Mouse (Mus musculus): ENCODE measurements around the gene Zfp422.

The Zfp422 gene

DNA sequence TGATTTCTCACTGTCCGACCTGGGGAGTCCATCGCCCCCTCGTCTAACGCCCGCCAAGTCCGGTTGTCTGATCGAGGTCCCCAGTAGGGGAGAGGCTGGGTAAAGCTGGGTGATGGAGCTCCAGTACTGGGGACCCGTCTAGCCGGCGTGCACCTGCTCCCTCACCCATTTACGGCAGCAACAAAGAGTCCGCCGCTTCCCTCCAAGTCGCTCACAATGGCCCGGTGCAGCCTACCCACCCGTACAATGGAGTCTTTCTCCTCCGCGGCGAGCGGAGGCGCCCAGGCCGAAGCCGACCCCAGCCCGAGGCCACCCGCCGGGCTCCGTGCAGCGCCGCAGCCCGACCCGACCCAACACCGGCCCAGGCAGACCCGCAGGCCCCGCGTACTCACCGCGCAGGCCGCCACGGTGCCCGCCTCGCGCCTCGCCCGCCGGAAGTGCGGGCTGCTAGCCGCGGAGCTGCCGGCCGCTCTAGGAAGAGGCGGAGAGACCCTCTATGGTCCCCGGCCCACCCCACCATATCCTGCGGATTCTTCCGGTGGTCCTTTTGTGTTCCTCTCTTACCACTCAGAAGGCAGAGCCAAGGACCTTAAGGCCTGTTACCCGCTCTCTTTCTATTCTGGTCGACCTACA lies at the start of gene Zfp422:
Gene Zfp422 (minus strand): TSS at position 461 of the 633 bp plus-strand sequence.
- DNase-seq (ENCODE audit: low read depth, low spot score): peak; percentile 66

DNA sequence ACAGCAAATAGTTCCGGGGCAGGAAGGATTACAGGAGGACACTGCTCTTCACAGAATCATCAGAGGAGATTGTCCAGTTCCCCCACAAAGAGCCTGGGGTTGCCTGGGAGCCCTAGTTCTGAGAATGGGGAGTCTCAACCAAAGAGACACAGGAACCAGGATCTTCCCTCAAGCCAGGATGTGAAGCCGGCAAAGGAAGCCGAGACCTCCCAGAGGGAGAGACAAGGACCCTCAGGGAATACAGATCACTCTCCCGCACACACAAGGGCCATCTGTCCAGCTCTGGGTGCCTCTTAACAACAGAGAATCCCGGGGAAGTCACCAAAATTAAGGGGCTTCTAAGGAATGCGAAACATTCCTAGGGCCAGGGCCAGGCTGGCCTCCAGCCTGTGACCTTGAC lies 48.5 kb upstream of the Zfp422 start:
- DNase-seq (ENCODE audit: low read depth, low spot score): no peak

DNA sequence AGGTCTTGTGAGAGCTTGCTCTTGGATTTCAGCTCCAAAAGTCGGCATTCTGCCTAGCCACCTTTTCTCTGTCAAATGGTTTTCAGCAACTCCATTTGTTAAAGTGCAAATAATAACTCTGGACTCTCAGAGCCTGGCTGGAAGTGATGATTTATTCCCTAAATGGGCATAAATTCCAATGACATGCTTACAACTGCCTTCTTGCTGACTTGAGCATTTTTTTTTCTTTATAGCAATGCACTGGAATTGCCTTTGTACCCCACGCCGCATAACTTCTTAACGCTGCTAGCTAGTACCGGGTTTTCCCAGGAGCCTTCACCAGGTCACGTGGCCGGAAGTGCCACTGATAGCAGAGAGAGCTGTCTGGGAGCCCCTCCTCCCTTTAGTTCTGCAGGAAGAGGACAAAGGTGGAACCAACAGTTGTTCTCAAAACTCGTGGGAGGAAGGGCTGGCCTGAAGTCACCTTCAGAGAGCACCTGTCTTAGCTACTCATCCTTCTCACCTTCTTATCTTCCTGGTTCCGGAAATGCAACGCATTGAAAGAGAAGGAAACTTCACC lies 47.6 kb upstream of the Zfp422 start:
- peak; percentile 57 for DNase-seq (ENCODE audit: low read depth, low spot score)

DNA sequence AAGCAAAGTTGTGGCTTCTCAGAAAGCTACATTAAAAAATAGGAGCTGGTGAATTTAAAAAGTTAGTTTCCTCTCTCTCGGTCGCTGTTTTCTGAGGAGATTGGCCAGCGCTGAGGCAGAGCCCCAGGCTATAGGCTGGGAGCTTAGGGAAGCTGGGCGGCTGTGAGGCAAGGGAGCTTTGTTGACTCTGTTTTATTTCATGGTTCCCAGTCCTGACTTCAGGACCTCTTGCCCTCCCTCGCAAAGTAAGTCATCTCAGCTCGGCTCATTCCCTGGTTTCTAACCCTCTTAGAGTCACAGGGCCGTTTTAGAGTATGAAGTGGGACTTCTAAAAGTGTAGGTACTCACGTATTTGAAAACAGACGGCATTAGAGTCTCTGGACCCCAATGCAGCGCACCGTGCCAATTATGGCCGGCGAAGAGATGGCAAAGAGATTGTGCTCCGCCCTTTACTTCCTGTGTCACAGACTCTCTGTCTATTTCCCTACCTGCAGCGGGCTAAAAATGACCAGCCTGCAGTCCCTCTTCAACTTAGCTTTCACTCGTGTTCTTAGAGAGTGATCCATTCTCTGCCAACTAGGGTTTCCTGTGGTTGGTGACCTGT lies 45.6 kb upstream of the Zfp422 start:
- DNase-seq (ENCODE audit: low read depth, low spot score): no peak

DNA sequence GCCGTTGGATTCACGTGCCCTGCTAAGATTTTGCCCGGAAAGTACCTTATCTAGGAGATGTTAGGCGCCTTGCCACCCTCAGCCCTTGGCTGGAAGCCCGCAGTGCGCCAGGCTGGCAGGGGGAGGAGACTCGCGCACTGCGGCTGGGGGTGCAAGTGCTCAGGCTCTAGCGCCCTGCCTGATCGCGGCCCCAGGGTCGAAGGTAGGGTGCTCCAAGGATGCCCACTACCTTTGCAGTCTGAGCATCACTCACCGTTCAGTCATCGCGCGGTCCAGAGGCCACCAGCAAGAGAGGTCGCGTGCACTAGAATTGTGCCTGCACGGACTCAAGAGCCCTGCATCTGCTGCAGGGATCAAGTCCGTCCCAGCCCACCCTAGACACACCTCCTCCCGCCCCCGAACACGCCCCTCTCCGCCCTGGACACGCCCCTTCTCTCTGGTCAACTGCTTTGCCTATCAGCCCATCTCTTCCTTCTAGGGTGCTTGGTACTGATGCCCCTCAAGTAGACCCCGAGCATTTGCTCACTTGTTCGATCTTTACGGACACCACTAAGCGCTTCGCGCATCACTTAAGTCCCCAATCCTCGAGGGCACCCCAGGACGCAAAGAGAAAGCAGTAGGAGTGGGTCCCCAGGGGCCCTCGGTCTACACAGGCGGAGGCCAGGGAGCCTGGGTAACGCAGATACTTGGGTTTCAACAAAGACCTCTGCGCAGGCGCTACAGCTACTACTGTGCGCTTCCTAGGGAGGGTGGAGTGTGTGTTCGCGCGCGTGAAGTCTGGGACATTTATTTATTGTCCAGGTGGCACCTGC lies 44.9 kb upstream of the Zfp422 start, which contains the start of gene Rassf4:
Gene Rassf4 (minus strand): TSS at position 482 of the 812 bp plus-strand sequence.
- peak; percentile 88 for DNase-seq (ENCODE audit: low read depth, low spot score)

DNA sequence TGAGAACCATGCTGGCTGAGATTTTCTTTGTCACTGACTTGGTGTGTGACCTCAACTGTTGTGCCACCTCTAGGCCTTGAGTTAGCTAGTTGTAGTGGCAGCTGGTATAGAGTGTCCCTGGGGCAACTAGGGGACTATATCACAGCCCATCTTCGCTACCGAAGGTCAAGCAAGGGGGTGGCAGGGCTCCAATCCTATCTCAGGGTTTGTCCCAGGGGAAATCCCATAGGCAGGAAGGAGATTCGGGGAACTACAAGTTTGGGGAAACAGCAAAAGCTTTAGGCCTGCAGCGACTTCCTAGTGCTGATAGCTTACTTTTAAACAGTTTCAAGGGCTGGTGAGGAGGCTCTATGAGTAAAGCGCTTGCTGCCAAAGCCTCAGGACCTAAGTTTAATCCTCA lies 43.5 kb upstream of the Zfp422 start:
- DNase-seq (ENCODE audit: low read depth, low spot score): no peak

DNA sequence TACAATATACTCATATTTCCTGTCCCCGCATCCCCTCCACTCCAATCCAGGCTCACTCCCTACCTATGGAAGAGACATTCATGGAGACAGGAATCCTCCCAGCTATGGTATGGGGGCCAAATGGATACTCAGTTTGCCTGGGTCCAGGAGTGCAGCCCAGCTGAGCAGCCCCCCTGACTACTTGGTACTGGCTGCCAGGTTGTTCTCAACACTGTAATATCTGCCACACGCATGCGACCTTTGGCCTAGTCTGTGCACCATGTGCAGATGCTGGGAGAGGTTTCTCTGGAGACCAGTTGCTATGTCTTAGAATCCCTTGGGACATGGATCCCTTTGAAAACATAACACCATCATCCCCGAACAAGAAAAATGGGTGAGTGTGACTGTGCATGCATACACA lies 43.0 kb upstream of the Zfp422 start:
- no peak for DNase-seq (ENCODE audit: low read depth, low spot score)

DNA sequence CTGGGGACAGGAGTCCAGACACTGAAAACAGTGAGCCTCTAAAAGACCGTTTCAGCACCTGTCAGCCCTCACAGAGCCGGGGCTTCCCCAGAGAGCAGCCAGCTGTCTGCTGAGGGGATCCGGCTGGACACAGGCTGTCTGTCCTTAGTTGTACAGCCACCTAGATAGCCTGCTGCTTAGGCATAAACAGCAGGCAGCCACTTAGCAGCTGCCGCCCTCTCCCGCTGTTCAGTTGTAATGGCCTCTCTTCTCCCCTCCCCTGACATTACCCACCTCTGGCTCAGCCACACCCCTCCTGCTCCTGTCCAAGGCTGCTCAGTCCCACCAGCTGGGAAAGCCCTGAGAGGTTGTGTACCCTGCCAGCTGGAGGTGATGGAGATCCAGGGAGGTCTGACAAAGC lies 42.2 kb upstream of the Zfp422 start:
- DNase-seq (ENCODE audit: low read depth, low spot score): peak; percentile 39

DNA sequence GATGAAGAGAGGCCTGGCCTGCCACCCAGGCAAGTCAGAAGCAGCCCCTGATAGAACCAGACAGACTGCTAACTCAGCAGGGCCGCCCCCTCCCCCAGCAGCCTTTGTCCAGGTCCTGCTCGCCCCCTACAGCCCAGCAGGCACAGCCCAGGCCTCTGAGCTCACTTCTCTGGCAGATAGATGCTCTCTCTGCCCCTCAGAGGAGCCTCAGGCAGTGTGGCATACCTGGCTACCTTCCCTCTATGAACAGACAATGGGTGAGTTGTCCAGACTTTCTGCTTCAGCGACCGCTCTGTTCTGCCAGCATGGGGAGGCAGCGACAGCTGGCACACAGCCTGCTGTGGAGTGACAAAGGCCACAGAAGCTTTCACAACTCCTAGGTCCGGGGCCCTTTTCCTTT lies 41.3 kb upstream of the Zfp422 start:
- DNase-seq (ENCODE audit: low read depth, low spot score): no peak

DNA sequence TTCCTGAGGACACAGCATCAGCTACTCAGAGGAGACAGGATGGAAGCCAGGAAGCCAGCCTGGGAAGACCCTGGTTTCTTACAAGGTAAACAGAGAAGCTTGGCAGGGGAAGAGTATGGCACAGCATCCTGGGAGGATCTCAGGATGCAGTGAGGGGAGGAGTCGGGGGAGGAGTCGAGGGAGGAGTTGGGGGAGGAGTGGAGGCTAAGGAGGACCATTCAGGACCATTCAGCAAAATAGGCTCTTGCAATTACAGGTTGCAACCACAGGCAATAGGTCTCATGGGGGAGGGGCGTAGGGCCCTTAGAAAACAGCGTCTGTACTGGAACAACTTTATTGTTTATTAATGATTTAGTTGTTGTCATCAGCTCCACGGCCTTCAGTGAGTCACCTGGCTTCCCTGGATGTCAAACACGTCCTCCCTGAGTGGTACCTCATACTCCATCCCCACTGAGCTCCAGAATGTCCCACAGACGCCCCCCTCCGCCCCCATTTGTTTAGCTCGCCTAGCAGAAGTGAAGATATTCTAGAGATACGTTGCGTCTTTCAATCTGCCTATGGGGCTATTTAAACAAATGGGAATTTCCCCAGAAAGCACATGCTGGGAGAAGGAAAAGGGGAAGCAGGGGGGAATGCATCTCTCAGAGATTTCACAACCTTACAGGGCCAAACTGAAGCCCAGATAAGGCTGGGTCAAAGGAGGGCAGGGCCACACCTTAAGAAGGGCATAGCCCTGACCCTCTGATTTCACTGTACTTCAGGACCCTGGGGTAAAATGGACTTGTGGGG lies 40.1 kb upstream of the Zfp422 start:
- DNase-seq (ENCODE audit: low read depth, low spot score): peak; percentile 90

DNA sequence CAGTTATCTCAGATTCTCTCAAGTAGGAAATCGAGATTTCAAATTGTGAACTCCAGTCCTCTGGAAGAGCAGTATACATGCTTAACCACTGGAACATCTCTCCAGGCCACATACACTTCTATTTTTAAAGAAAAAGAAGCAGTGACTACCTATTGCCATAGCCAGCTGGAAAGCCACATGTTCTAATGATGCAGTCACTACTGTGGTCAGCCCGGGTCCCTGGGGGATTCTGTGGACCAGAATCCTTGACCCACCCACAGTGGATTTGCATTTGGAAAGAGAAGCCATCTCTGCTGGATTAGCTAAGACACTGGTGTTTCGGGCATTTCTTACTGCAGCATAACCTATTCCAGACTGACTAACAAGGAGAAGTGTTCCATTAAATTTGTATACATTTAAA lies 38.6 kb upstream of the Zfp422 start:
- DNase-seq (ENCODE audit: low read depth, low spot score): no peak

DNA sequence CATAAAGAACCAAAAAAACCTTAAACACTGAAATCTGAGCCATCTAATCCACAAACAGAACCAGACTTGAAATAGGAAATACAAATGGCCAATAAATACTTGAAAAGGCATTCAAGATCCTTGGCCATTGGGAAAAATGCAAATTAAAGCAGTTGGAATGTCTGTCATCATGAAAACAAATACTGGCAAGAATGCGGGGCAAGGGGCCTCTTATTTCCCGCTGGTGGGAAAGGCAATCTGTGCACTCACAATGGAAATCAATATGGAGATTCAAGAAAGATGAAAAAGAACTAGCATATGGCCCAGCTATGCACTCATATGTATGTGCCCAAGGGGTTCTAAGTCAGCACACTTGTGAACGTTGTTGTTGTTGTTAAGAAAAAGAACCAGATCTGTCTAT lies 38.1 kb upstream of the Zfp422 start:
- DNase-seq (ENCODE audit: low read depth, low spot score): no peak

DNA sequence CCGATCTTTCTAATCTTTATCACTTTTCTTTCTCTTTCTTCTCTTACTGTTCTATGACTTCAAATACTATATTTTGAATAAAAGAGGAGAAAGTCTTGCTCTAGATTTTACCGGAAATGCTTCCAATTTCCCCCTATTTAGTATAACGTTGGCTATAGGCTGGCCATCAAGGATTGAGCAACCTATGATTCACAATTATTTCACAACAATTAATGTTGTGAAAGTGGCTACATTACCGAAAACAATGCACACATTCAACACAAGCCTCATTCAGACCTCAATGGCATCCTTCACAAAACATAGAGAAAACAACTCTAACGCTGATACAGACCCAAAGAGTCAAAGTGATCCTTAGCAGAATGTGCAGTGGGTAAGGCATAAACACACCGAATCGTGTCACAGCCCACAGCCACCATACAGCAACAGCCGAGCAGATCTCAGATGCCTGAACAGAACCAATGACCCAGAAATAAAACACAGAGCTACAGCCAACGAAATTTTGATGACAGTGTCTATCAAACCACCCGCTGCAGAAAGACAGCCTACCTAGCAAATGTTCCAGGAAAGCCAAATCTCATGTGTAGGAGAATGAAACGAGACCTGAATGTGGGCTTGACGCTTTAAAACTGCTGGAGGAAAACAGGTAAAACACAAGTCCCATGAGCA lies 37.4 kb upstream of the Zfp422 start:
- no peak for DNase-seq (ENCODE audit: low read depth, low spot score)

DNA sequence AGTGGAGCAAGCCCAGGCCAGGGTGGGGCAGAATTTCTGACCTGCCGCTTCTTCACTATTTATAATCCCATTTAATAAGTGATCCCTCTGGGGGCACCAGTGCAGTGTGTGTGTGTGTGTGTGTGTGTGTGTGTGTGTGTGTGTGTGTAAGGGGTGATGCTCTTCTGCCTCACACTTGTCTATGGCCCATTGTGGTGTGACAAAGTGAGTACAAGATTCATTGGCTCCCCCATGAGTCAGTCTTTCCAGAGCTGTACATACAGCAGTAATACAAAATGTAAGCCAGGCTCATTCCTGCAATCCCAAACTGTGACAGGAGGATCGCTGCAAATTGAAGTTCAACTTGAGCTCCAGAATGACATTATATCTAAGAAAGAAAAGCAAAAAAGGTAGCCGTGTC lies 36.0 kb upstream of the Zfp422 start:
- no peak for DNase-seq (ENCODE audit: low read depth, low spot score)

DNA sequence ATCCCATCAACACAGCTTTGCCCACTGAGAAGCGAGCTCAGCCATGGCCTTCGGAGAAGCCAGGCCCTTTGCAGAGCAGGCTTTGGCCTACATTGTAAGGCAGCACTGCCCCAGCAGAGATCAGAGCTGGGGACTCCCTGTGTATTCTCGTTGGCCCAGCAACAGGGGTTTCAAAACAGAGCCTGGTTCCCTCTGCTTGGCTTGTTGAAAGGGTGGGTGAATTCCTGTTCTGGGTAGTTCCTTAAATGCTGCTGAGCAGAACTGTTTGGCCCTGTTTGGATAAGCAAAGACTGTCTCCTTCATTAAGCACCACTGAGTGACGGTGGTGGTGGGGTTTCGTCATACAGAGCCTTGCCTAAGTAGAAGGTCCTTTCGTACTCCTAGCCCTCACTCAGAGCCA lies 35.2 kb upstream of the Zfp422 start:
- no peak for DNase-seq (ENCODE audit: low read depth, low spot score)

DNA sequence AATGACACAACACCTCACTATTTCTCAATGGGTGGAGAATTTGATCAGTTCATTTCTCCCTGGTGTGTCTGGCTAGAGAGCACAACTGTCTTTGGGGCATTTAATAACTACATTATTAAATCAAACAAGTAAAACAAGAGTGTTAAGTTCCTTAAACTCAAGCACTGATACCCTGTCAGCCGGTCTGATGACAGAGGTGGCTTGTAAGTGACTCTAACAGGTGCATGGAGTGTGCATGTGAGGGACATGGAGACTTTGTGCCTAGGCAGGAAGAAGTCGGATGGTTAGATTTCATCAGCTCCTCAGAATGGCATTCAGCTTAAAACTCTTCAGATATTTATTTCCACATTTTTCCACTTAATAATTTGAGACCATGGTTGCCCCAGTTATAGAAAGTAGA lies 34.6 kb upstream of the Zfp422 start:
- DNase-seq (ENCODE audit: low read depth, low spot score): no peak

DNA sequence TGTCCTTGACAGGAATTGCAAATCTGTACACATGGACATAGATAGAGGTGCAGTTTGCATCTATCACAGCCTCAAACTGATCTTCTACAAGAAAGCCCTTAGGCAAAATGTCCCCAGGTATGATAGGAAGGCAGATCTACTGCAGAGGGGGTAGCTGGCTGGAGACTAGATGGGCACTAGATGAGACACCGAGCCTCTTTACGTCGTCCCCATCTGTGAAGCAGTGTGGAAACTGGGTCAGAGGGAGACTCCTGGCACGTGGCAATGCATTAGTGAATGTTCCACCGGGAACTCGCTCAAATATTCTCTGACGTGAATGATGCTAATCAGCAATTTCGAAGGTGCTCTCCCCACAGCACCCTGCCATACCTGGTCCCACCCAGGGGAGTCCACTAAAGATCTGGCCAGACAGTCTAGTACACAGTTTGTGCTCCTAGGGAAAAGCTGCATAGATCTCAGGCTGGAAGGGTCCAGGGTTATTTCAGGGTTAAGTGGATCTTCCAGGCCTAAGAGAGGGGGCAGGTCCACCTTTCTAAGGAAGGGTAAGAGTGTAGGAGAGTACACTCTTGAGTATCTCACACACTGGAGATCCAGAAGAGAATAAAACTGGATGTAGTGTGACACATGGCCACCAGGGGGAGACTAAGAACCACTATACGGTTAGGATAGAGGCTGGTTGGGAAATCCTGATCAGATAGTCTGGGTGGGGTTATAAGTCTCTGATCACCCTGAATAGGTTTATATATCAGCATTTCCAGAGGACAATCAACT lies 25.1 kb upstream of the Zfp422 start:
- DNase-seq (ENCODE audit: low read depth, low spot score): peak; percentile 54

DNA sequence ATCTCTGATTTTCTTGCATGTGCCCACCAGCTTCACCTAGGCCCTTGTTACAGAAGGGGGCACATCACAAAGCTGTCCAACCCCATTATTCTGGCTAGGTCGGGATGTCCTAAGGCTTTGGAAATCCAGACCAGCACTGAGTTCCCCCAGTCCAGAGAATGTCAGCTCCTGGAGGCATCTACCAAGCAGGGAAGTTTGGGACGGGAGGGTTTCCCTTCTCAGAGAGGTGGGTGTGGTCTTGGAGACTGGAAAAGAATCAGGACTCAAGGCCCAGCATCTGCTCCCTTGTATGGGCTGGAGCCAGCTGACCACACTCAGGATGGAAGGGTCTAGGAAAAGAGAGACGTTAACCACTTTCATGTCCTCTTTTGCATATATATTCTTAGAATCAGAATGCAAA lies 24.4 kb upstream of the Zfp422 start:
- DNase-seq (ENCODE audit: low read depth, low spot score): no peak

DNA sequence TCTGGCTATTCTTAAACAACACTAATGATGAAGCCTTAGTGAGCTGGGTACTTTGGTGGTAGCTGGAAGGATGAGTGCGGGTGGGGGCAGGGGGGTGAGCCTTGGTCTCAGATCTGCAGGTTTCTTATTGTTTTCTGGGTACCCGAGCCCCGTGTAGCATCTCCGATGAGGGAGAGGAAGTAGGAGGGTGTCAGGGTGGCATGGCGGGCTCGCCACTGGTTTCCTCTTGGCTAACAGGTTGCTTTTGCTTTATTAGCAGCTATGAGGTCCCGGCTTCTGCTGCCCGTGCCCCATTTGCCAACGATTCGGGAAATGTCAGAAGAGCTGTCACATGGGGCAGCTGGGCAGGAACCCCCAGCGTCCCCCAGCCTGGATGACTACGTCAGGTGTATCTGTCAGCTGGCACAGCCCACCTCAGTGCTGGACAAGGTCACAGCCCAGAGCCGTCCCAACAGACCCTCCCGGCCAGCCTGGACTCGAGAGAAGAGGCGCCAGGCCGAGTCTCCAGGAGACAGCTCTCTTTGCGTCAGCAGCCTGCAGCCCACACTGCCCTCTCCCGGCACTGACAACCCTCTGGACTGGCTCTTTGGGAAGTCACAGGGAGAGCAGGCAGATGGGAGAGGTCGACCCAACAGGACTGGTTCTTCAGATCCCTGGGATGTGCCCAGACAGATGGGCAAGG lies 22.8 kb upstream of the Zfp422 start:
- DNase-seq (ENCODE audit: low read depth, low spot score): no peak

DNA sequence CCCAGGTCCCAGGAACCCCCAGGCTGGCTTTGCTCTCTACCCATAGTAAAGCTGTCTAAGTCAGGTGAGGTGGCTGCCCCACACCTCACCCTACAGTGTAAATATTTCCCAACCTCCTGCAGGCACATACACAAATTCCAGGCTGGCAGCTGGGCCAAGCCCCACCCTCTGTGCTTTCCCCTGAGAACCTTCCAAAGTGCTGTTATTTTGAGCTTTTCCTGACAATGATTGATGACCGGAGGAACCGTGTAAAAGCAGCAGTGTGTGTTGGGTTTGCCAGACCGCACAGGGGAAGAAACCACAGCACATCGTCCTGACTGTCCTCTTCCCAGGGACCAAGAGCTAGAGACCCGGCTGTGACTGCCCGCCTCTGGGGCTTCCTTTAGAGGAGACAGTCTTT lies 21.6 kb upstream of the Zfp422 start, which contains the start of gene Depp1:
Gene Depp1 (plus strand): TSS at position 204 of the 400 bp plus-strand sequence.
- no peak for DNase-seq (ENCODE audit: low read depth, low spot score)
